Mouse (Mus musculus): Measurements from ENCODE around the gene Tmem273. TPM values are rescaled to one million over a fixed set of nuclear protein-coding genes. Genes with fewer than 3 reads are reported as not detected.

Tmem273 gene
- total RNA-seq, 1 experiment from 2014 or later, result 31.4 TPM

DNA sequence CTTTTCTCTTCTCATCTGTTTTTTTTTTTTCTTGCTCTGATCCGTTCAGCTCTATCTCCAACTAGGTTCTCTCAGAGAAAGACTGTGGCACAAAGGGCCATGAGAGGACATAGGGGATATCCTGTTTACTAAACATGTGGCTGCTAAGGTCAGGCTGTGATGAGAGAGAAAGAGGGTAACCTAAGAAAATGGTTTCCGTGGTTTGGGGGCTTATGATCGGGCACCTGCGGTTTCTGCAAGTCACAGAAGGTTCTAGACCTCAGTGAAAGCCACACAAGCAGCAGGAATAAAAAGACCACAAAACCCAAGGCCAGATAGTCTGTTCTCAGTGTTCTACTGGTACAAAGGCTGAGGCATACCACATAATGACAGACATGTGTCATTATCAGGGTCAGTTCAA is 12.6 kb downstream of the Tmem273 start:
- peak; percentile 53 to 58 for ATAC-seq (replicated peaks in 1 of 2; ENCODE audit: insufficient read depth in 1 of 2, low FRiP score in 2 of 2, low TSS enrichment in 1 of 2, low read depth in 1 of 2, poor library complexity in 2 of 2, severe bottlenecking in 2 of 2)

GRCm38 (mm10) chr14:32800048-32800447 is 14.3 kb downstream of the Tmem273 start:
- ATAC-seq (replicated peaks in 1 of 2; ENCODE audit: insufficient read depth in 1 of 2, low FRiP score in 2 of 2, low TSS enrichment in 1 of 2, low read depth in 1 of 2, poor library complexity in 2 of 2, severe bottlenecking in 2 of 2), result no peak

DNA sequence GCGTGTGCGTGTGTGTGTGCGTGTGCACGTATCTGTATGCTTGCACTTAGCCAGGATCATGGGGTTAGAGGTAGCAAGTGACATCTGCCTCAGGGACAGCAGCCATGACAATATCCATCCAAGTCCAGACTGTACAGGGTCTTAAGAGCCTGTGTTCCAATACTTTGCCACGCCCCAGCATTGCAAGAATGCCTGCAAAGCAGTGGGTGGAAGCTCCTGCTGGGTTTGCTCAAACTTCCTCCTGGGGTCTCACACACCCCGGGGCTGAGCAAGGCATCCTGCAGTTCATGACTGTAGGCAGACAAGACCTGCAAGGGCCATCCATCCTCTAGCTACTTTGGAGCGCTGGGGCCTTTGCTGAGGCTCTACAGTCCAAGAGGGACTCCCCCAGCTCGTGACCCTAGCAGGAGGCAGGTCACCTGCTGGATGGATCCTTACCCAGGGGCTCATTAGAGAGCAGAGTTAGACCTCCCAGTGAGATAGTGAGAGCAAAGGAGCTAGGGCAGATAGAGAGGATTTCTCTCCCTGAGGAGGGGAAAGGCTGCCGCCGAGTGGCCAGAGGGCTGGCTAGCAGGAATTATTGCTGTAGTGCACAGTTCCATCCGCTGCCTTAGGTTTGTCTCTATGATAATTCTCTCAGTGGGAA is 15.4 kb downstream of the Tmem273 start:
- peak in 1 of 2 experiments; percentile 48; a peak in 2 of 4 replicates for ATAC-seq (replicated peaks in 1 of 2; ENCODE audit: insufficient read depth in 1 of 2, low FRiP score in 2 of 2, low TSS enrichment in 1 of 2, low read depth in 1 of 2, poor library complexity in 2 of 2, severe bottlenecking in 2 of 2)

- ATAC-seq (replicated peaks in 1 of 2; ENCODE audit: insufficient read depth in 1 of 2, low FRiP score in 2 of 2, low TSS enrichment in 1 of 2, low read depth in 1 of 2, poor library complexity in 2 of 2, severe bottlenecking in 2 of 2), result no peak
Measured at GRCm38 (mm10) chr14:32801662-32802024, 15.9 kb downstream of the Tmem273 start.

GRCm38 (mm10) chr14:32810111-32810510 is 24.3 kb downstream of the Tmem273 start:
- no peak for ATAC-seq (replicated peaks in 1 of 2; ENCODE audit: insufficient read depth in 1 of 2, low FRiP score in 2 of 2, low TSS enrichment in 1 of 2, low read depth in 1 of 2, poor library complexity in 2 of 2, severe bottlenecking in 2 of 2)

DNA sequence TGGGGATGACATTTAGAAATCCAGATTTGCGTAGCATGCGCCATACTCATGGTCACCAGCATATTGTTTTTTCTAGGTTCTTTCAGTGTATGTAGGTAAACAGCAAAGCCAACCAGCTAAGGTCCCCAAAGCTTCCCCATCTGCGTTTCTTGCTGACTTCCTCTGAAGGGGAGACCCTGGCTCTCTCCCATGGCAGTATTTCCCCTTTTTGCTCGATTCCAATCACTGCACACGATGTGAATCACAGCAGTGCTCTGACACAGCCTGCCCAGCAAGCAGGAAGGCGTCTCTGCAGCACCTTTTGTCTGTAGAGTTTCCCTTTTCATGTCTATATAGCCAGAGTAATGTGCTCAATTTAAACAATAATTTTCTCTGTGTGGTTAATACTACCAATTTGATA is 26.7 kb downstream of the Tmem273 start:
- peak; percentile 46 to 58; a peak in 3 of 4 replicates for ATAC-seq (replicated peaks in 1 of 2; ENCODE audit: insufficient read depth in 1 of 2, low FRiP score in 2 of 2, low TSS enrichment in 1 of 2, low read depth in 1 of 2, poor library complexity in 2 of 2, severe bottlenecking in 2 of 2)

DNA sequence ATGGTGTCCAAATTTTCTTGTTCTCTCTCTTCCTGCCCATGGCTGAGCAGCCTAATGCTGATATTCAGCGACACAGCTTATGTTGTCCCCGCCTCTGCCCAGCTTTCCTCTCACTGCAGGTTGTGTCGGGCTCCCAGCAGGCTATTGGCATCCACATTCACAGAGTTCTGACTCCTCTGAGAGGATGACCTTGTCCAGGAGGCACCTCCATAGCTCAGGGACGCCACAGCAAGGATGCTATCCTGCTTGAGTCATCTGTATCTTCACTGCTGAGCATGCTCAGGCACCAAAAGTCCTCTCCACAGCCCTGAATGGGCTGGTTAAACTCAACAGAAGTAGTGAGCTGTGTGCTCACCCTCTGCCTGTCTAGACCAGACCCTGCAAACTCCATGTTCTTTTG is 29.2 kb downstream of the Tmem273 start:
- no peak for ATAC-seq (replicated peaks in 1 of 2; ENCODE audit: insufficient read depth in 1 of 2, low FRiP score in 2 of 2, low TSS enrichment in 1 of 2, low read depth in 1 of 2, poor library complexity in 2 of 2, severe bottlenecking in 2 of 2)

DNA sequence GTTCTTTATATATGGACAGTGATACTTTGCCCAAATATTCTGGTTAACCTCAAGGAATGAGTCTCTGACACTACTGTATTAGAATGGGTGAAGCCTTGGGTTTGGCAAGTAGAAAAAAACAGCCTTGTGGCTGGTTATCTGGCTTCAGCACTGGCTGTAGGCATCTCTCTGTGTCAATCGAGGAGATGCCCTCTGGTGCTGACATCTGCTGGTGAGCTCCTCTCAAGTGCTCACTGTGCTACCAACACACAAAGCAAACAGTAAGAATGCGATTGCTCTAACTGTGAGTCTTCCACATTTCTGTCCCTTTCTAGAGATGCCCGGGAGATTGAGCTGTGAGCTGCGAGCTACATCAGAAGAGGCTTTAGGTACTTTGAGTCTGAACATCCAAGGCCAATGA is 30.8 kb downstream of the Tmem273 start:
- no peak for ATAC-seq (replicated peaks in 1 of 2; ENCODE audit: insufficient read depth in 1 of 2, low FRiP score in 2 of 2, low TSS enrichment in 1 of 2, low read depth in 1 of 2, poor library complexity in 2 of 2, severe bottlenecking in 2 of 2)

- no peak for ATAC-seq (replicated peaks in 1 of 2; ENCODE audit: insufficient read depth in 1 of 2, low FRiP score in 2 of 2, low TSS enrichment in 1 of 2, low read depth in 1 of 2, poor library complexity in 2 of 2, severe bottlenecking in 2 of 2)
Measured at GRCm38 (mm10) chr14:32817258-32817657, 31.5 kb downstream of the Tmem273 start.

GRCm38 (mm10) chr14:32819297-32819696 is 33.5 kb downstream of the Tmem273 start:
- no peak for ATAC-seq (replicated peaks in 1 of 2; ENCODE audit: insufficient read depth in 1 of 2, low FRiP score in 2 of 2, low TSS enrichment in 1 of 2, low read depth in 1 of 2, poor library complexity in 2 of 2, severe bottlenecking in 2 of 2)

DNA sequence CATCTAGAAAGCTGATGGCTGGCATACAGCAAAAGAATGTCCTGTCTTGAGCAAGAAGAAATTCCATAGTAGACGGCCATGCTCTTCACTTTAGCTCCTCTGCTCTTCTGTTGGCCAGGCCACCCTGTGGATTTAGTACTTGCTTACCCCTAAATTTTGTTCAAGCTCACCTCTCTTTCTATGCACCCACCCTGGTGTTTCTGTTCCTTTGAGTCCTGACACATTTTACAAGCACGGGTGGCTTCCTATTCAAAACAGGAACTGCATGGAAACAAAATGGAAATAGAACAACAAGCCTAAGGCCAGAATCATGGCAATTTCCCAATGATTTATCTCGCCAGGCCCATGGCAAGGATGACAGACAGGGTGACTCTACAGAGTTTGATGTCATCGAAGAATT is 37.0 kb downstream of the Tmem273 start:
- no peak for ATAC-seq (replicated peaks in 1 of 2; ENCODE audit: insufficient read depth in 1 of 2, low FRiP score in 2 of 2, low TSS enrichment in 1 of 2, low read depth in 1 of 2, poor library complexity in 2 of 2, severe bottlenecking in 2 of 2)

DNA sequence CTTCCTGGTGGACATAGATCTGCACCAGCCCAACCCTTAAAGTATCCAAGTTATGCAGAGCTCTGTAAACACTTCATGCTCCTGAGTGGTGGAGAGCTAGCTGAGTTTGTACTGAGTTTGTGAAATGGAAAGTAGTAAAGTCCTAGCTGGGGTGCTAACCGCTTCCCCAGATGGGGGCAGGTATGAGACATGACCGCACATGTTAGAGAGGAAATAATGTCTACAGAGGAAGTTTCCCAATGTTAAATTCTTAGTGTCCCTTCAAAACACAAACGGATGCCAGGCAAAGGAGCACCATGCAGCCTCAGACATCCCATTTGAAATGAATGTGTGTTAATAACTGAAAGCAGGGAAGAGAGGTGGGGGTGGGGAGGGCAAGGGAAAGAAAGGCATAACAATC is 38.1 kb downstream of the Tmem273 start:
- peak in 1 of 2 experiments; percentile 27; a peak in 1 of 4 replicates for ATAC-seq (replicated peaks in 1 of 2; ENCODE audit: insufficient read depth in 1 of 2, low FRiP score in 2 of 2, low TSS enrichment in 1 of 2, low read depth in 1 of 2, poor library complexity in 2 of 2, severe bottlenecking in 2 of 2)

GRCm38 (mm10) chr14:32824267-32825150 is 38.7 kb downstream of the Tmem273 start:
- ATAC-seq (replicated peaks in 1 of 2; ENCODE audit: insufficient read depth in 1 of 2, low FRiP score in 2 of 2, low TSS enrichment in 1 of 2, low read depth in 1 of 2, poor library complexity in 2 of 2, severe bottlenecking in 2 of 2), result no peak

- 0 out of 4 replicates have a peak, but pooled peaks have one; percentile 9 to 27 for ATAC-seq (replicated peaks in 1 of 2; ENCODE audit: insufficient read depth in 1 of 2, low FRiP score in 2 of 2, low TSS enrichment in 1 of 2, low read depth in 1 of 2, poor library complexity in 2 of 2, severe bottlenecking in 2 of 2)
Measured at GRCm38 (mm10) chr14:32825426-32826032, 39.8 kb downstream of the Tmem273 start.

DNA sequence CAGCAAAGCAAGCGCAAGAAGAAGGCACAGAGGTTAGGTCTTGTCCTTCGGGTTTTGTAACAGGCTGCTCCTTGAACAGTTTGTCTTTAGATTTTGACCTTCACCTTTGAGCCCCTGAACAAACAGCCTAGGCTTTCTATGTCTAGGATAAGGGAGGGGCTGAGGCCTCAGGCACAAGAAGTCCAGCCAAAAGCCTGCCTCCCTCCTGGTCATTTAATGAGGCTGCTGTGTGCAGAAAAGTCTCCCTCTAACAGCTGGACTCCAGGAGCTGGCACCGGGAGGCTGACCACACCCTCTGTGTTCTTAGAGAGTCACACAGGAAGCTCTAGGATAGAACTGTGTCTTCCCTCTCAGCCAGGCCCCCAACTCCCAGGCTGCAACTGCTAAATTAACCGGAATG is 41.4 kb downstream of the Tmem273 start:
- ATAC-seq (replicated peaks in 1 of 2; ENCODE audit: insufficient read depth in 1 of 2, low FRiP score in 2 of 2, low TSS enrichment in 1 of 2, low read depth in 1 of 2, poor library complexity in 2 of 2, severe bottlenecking in 2 of 2), result no peak

GRCm38 (mm10) chr14:32827994-32828650 is 42.4 kb downstream of the Tmem273 start:
- no peak for ATAC-seq (replicated peaks in 1 of 2; ENCODE audit: insufficient read depth in 1 of 2, low FRiP score in 2 of 2, low TSS enrichment in 1 of 2, low read depth in 1 of 2, poor library complexity in 2 of 2, severe bottlenecking in 2 of 2)

GRCm38 (mm10) chr14:32833847-32834246 is 48.1 kb downstream of the Tmem273 start, which contains the start of gene Fam170b:
Gene Fam170b, plus strand, starts transcription at chr14:32833962.
- ATAC-seq (replicated peaks in 1 of 2; ENCODE audit: insufficient read depth in 1 of 2, low FRiP score in 2 of 2, low TSS enrichment in 1 of 2, low read depth in 1 of 2, poor library complexity in 2 of 2, severe bottlenecking in 2 of 2), result no peak

GRCm38 (mm10) chr14:32835181-32835580 is 49.4 kb downstream of the Tmem273 start:
- no peak for ATAC-seq (replicated peaks in 1 of 2; ENCODE audit: insufficient read depth in 1 of 2, low FRiP score in 2 of 2, low TSS enrichment in 1 of 2, low read depth in 1 of 2, poor library complexity in 2 of 2, severe bottlenecking in 2 of 2)

Measured in hematopoietic stem cell, adult 5-6 weeks (primary cell).